Mouse (Mus musculus) retina, embryonic 14.5 days (tissue): Measurements from ENCODE around the gene Rexo5.
A peak's percentile ranks its signal among the peaks of the same experiment; 100 is the strongest.

Experiments
- DNase-seq: peaks from one replicate; pipeline ENCODE4 v3.0.0-alpha.2; 2015; ENCODE audit warnings: low spot score

The Rexo5 gene

DNA sequence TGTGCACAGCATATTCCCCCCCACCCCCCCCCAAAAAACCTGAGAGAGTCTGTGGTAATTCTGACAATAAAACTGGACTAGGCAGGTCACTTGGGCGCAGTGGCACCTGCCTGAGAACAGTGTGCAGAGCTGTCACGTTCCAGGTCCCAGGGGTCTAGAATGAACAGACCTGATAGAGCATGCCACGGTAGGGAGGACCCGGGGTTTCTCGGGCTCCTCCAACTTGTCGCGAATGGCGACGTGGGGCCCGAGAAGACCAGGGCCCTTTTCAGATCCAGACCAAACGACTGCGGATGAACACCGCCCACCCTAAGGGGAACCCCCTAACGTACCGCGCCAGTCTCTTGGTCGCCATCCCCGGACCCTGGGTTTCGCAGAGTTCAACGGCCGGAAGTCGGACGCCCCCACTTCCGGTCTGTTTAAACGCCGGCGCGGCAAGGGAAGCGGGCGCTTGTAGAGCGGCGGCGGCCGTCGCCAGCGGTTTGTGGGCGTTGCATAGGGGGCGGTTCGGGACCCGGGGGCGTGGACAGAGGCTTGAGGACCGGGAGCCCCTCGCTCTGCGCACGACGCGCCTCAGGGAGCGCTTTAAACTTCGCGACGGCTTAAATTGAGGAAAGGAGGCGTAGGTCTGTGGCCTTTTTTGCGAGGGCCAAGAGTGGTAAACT is at the start of gene Rexo5, which contains the start of gene Eri2:
Gene Rexo5, plus strand, starts transcription at position 421 of the 665 bp plus-strand sequence.
Gene Eri2, minus strand, starts transcription at position 473 of the 665 bp plus-strand sequence.
- DNase-seq, result peak; percentile 93

DNA sequence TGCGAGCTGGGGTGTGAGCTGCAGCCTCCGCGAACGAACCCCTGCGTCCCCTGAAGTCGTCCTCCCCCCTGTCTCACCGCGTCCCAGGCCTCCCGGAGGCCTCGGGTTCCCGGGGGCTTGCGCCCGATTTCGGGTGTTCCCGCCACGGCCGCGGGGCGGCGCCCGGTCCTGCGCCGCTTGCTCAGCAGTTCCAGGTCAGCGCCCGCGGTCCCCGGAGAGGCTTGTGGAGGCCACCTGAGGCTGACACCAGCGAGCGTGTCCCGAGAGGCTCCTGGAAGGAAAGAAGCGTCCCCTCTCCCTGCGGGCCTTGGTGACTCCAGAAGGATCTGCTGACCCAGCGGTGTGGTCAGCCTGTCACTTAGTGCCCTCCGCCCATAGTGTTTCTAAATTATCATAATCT is 49.5 kb upstream of the Rexo5 start:
- peak; percentile 66 for DNase-seq

DNA sequence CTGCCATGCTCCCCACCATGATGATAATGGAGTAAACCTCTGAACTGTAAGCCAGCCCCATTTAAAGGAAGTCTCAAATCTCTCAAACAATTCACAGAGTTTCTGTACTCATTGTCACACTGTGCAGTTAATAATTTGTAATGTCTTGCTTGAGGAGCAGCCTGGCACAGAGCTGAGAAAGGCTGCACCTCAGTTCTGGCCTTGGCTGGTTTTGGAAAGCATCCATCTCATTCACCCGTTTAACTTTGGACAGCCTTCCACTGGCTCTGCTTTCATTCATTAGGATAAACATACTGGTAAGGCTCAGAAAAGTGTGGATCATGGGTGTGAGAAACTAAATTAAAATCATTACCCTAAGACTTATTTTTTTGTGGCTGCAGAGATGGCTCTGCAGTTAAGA is 47.9 kb upstream of the Rexo5 start:
- no peak for DNase-seq

DNA sequence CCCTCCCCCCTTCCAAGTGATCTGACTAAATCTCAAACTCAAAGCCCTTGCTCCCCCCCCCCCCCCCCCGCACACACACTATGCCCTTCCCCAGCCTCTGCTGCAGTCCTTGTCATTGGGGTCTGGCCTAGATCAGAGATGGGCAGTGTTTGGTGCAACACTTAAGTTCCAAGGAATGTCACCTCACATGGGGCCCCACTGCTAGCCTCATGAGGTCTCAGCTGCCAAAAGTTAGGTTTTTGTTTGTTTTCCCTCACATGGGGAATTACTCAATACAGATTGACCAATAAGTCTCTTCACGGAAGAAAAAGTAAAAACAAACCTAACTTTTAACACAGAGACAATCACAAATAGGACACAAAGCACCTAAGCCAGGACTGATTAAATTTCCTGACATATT is 45.0 kb upstream of the Rexo5 start:
- DNase-seq, result no peak

DNA sequence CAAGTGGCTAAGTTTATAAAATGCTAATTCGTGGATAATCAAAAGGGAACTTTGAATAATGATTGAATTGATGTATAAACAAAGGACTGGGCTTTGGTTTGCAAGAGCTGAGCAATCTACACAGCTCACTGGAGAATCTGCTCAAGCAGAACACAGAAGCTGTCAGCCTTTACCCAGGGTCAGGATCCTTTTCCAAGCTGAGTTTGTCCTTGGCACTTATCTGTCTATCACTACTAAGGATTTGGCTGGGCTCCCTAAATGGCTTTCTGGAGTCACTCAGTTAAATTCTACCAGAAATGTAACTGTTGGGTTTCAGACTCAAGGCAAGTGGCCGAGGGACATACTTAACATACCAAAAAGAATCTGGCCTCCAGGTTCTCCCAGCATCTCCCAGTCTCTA is 43.9 kb upstream of the Rexo5 start:
- DNase-seq, result no peak

DNA sequence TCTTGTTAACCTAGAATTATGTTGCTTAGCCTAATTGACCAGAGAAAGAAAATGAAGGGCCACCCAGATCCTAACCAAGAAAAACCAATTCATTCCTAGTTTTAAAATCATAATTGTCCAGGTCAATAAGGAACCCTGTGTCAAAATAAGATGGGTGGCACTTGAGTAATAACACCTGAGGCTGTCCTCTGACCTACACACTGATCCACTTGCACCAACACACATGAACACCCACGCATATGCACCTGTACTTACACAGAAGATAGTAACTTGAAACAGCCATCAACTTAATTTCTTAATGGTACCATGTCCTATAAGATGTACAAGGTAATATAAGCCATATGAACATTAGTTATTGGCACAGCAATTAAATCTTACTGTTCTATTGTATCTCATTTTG is 40.1 kb upstream of the Rexo5 start:
- no peak for DNase-seq

DNA sequence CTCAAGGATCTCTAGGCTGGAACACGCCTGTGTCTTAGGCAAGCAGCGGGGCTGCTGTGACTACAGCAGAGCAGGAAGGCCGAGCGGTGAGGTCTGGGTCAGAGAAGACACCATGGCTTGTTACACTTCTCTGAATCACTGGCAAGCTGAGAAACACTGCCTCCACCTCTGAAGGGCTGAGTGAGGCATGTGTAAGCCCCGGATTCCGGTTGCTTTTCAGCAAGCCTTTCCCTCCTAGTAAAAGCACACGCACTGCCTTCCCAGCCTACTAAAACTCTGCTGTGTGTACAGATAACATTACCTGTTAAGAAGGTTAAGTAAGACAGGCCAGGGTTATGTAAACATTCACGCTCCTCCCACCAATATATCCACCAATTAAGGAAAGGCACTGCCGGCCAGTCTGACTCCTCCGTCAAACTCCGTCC is 33.3 kb upstream of the Rexo5 start, which contains the start of gene Acsm3:
Gene Acsm3, plus strand, starts transcription at position 397 of the 425 bp plus-strand sequence.
- no peak for DNase-seq

DNA sequence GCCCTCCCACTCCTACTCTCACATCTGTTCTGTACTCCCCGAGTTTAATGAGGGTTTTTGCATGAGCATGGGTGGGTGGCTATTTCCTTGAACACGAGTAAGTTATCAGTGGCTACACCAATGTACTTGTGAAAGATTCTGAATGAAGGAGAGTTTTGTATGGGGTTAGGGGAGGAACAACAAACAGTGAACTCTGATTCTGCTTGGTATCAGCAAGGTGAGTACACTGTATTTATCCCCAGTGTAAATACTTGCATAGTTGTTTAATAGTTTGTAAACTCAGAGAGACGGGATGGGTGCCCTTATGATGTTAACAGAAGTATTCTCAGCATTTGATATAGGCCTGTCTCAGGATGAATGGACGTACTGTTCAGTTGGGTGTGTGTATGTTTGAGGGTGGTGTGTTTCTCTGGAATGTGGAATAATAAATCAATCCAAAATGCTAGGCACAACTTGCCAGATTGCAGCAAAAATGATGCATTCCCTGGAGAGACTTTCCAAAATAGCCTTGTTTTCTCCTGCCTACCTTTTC is 31.6 kb upstream of the Rexo5 start:
- DNase-seq, result no peak

DNA sequence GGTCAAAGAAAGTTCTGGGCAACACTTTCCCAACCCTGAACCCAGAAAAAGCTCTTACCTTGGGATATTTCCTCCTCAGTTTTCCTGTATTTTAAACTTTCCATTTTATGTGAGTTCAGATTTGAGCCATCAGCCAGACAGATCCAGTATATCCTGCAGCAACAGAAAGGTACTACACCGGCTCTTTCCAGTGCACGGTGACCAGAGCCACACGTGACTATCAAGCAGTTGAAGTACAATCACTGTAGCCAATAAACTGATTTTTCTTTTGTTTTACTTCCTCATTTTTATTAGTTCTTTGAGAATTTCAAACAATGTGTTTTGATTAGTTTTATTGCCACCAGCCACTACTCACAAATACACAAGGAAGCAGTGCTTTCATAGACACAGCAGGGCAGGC is 29.4 kb upstream of the Rexo5 start:
- DNase-seq, result no peak

DNA sequence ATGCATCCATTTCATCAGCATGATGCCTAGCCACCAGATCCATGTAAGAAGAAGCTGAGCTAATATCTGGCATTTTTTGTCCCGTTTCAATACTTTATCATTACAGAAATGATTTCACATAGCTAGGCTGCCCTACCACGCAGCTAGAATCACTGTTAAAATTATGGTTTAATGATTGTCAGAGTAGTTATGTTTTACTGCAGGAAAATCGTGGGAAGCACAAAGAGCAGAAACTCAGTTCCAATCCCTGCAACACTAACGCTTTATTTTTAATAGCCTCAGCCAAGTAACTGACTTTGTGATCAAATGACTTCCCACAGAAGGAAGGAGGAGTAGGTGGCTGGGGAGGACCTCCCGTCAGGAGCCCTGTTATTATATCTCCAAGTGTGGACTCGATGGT is 26.8 kb upstream of the Rexo5 start:
- no peak for DNase-seq

DNA sequence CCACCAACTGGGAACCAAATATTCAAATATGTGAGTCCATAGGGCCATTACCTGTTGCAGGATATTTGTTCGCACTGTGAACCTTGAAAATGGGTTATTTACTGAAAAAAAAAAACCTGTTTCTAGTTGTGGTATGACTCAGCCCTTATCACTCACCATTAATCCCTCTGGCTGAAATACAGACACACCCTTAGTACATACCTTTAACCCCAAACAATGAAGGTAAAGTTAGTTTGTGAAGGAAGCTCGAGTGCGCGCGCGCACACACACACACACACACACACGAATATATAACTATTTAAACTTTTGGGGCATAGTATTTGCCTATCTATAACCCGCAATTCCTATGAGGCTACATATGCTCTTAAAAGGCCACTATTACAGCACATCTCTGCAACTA is 23.9 kb upstream of the Rexo5 start:
- no peak for DNase-seq

DNA sequence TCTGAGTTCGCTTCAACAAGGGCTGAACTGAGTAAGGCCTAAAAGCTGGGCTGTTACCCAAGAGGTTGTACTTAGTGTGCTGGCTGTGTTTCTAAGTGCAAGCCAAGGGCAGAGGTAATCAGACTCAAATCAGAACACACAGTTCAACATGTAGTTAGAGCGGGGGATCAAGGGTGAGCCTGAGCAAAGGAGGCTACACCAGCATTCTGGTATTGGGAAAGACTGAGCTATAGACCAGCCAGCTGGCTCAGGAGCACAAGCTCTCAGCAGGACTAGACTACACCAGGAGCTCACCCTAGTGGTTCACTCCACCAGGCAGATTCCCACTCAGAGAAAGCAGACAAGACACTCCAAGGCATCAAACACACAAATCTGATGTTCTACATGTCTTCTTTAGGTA is 10.4 kb upstream of the Rexo5 start:
- DNase-seq, result no peak

DNA sequence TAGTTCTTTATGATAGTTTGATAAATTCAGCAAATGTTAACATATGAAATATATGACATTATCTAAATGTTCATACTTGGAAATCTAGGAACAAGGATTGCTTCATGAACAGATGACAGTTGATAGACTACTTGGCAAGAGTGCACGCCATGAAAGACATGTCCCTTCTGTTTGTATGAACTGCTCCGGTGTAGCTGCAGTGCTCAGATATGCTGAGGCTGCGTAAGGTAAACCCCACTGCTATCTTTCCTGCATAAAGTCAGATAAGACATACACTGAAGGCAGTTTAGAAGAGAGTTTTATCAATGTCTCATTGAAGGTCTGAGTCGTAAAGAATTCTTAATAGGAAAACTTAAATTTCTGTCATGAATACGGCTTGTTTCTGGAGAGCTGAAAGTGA is 8.9 kb upstream of the Rexo5 start:
- no peak for DNase-seq

DNA sequence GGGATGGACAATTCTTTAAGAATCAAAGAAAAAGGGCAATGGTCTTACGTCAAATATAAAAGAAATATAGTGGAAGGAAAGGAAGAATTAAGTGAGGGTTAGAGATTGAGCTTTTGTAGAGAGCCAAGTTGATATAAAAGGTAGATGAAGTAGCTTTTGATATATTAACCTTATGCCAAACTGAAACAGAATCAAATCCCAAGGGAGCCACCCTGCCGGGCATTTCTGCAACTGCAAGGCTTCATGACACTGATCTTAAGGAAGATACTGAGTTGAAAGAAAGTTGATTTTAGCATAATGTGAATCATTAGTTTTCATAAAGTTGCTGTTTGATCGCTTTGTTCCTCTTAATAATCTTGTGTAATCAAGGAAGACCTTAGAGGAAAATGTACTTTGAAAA is 4.8 kb upstream of the Rexo5 start:
- DNase-seq, result no peak

DNA sequence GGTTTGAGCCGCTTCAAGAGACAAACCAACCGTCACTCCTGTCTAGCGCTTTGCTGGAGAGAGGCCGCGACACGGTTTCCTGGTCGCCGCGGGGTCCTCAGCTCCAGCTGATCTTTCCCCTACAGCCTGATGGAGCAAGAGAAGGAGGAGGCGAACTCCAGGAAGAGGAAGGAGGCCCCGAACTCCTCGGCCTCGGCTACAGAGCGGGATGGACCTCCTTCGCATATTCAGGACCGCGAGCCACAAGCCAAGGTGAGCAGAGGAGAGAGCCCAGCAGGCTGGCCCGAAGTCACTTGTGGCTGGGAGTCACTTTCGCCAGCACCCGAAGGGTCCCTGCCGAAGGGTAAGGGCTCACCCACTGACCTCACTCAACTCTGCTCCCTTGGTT is 439 bp downstream of the Rexo5 start:
- DNase-seq, result no peak

DNA sequence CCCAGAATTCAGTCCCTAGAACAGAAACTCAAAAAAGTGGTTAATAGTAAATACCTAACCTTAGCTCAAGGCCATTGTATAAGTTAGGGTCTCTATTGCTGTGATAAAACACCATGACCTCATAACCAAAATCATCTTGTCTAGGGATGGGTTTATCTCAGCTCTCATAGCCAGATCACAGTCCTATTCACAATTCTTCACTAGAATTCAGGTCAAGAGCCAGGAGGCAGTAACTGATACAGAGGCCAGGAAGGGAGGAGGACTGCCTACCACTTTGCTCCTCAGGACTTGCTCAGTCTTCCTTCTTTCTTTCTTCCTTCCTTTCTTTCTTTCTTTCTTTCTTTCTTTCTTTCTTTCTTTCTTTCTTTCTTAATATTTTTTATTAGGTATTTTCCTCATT is 1.5 kb downstream of the Rexo5 start:
- DNase-seq, result peak; percentile 5

DNA sequence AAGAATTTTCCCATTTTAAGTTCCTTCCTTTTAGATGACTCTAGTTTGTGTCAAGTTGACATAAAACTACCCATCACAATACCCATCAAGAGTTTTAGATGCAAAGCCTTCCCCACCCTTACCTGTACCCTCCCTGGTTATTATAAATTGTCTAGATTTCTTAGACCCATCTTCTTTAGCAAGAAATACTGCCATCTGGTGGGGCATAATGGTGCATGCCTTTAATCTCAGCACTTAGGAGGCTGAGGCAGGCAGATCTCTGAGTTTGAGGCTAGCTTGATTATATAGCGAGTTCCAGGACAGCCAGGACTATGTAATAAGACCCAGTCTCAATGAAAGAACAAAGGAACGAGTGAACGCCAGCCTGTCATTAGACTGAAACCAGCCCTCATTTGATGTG is 6.7 kb downstream of the Rexo5 start:
- DNase-seq, result no peak

DNA sequence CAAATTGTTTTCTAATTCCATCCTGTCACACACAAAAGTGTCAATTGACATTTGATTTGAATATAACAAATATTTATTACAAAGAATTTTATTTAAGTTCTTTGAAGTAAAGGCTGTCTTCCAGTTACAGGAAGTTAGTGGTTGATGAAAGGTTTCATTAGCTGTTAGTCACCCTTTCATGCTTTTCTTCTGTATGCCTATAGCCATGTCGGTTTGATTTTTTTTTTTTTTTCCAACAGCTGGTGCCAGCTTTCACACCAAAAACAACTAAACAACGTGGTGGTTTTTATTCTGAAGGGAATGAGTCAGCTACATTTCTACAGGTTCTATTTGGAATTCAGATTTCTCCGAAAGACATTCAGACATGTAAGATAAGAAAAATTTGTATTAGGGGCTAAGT is 7.2 kb downstream of the Rexo5 start:
- no peak for DNase-seq

DNA sequence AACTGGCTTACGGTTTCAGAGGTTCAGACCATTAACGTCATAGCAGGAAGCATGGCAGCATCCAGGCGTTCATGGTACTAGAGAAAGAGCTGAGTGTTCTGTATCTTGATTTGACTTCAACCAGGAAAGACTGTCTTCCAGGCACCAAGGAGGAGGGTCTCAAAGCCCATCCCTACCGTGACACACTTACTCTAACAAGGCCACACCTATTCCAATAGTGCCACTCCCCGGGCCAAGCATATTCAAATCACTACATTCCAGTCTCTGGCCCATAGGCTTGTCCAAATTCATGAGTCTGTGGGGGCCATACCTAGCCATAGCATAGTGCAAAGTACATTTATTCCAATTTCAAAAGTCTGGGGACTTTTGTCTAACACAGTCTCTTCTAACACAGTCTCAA is 13.6 kb downstream of the Rexo5 start:
- DNase-seq, result no peak

DNA sequence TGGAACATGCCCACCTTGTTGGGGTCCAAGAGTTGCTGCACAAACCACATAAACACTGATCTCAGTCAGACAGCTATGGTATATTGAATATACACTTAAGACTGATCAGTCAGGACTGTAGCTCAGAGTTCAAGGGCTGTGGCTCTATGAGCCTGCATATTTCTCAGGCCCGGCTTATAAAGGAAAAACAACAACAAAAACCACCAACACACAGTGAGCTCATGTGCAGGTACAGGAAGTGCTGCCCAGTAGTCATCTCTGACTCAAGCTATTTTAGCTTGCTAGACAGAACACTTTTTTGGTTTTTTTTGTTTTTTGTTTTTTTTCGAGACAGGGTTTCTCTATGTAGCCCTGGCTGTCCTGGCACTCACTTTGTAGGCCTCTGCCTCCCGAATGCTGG is 14.9 kb downstream of the Rexo5 start:
- no peak for DNase-seq

DNA sequence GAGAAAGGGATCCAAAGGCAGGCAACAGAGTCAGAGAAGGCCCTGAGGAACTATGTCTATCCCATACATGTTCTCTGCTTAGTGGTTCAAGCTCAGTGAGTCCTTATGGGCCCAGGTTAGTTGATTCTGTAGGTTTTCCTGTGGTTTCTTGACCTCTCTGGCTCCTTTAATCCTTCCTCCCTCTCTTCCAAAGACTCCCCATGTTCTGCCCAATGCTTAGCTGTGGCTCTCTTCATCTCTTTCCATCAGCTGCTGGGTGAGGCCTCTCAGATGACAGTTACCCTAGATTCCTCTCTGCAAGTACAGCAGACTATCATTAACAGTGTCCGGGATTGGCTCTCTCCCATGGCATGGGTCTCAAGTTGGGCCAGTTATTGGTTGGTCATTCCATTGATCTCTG is 41.6 kb downstream of the Rexo5 start:
- DNase-seq, result no peak

DNA sequence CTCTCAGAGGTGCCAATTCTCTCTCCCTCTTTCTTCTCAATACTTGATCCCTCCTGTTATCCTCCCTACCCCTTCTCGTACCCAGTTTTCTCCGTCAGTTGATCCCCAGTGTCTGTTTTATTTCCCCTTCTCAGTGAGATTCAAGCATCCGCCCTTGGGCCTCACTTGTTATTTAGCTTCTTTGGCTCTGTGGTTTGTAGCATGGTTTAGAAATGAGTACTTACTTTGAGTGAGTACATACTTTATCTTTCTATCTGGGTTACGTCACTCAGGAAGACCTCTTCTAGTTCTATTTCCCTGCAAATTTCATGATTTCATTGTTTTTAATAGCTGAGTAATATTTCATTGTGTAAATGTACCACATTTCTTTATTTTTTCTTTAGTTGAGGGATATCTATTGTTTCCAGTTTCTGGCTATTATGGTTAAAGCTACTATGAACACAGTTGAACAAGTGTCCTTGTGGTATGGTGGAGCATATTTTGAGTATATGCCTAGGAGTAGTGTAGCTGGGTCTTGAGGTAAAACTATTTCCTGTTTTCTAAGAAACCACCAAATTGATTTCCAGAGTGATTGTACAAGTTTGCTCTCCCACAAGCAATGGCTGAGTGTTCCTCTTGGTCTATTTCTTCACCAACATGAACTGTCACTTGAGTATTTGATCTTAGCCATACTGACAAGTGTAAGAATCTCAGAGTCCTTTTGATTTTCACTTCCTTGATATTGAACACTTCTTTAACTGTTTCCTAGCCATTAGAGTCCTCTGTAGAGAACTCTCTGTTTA is 42.4 kb downstream of the Rexo5 start:
- no peak for DNase-seq

DNA sequence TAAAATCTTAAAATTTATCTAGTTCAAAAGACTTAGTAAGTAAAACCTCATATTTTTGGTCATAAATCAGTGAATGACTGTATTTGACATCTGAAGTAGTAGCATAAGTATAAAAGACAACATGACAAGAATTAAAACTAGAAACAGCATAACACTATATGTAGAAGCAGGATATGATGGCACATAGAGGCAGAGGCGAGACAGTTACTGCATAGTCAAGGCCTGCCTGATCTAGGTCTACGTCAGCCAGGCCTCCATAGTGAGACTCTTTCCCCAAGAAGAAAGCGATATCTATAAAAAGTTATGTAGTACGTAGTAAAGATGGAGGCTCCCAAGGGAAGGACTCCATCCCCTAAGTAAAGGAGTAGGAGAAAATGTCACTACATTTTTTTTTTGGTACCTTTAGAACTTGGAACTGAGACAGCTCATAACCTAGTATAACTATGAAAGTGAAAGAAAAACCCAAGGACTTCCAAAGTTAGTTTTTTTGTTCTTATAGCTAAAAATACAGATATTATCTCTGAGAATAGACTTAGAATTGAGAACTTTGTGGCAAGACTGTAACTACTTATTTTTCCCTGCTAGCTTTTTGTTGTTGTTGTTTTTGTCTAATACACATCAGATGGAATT is 48.1 kb downstream of the Rexo5 start:
- DNase-seq, result no peak
